Mouse (Mus musculus): ENCODE measurements at regions not wholly inside any gene's neighbourhood (a gene's known extent, or its start where the extent isn't known, plus 50 kb on each side); places are given as distances from the start of the nearest gene placed in this dataset.

- intact Hi-C loops (cut with DNase I): loop anchor here (2.0 to 5.0 kb wide), 2 partner anchors 35 to 206 kb away; no protein-coding TSS in a partner anchor
These were observed 137.8 kb downstream of the B3glct start for GRCm38 (mm10) chr5:149815879-149816278.

GRCm38 (mm10) chr5:149818812-149819211 is 140.8 kb downstream of the B3glct start:
- DNase-seq (ENCODE audit: low spot score in 2 of 2): no peak
- intact Hi-C loops (cut with DNase I): loop anchor here (5.0 kb wide), 1 partner anchor 203 kb away; no protein-coding TSS in a partner anchor

More at GRCm38 (mm10) chr5:149815879-149816278, 137.8 kb downstream of the B3glct start:
- DNase-seq (ENCODE audit: low spot score in 2 of 2): peak; percentile 30 to 33

DNA sequence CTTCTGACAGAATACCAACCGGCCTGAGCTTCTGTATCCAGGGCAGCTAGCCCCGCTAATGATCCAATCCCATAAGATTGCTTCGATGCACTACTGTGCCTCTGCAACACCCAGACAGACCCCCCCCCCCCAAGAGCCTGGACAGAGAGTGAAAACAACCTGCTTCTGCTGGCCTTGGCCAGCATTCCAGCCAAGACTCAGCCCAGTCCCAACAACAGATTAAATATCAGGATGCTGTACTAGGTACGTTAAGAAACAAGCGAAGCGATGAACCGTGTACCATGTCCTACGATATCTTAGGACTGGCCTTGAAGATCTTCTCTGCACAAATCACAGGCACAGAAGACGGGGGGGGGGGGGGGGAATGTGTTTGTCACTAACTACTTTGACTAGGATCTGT is 145.8 kb downstream of the B3glct start:
- intact Hi-C loops (cut with DNase I): no loop called here
- no peak for DNase-seq (ENCODE audit: low spot score in 2 of 2)

GRCm38 (mm10) chr5:149827599-149827998 is 149.6 kb downstream of the B3glct start:
- intact Hi-C loops (cut with DNase I): no loop called here
- DNase-seq (ENCODE audit: low spot score in 2 of 2): no peak

- intact Hi-C loops (cut with DNase I): no loop called here
These were observed 153.3 kb downstream of the B3glct start for GRCm38 (mm10) chr5:149831122-149831861.

DNA sequence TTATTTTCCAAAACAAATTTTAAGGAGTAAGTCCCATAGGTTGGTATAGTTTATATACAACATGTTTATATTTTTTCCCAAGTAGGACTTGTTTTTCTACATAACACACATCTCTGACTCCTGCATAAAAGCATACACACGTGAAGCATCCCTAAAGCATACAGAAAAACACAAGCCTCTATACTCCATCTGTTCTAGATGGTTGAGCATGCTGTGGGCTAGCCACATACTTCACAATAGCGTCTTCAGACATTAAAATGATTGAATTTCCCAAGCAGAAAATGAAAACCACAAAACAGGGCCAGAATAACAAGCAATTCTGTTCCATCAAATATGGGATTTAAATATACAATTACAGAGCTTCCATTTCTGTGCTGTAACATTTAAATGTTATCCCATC is 159.3 kb downstream of the B3glct start:
- no peak for DNase-seq (ENCODE audit: low spot score in 2 of 2)
- intact Hi-C loops (cut with DNase I): no loop called here

More at GRCm38 (mm10) chr5:149831122-149831861, 153.3 kb downstream of the B3glct start:
- DNase-seq (ENCODE audit: low spot score in 2 of 2): peak; percentile 73 to 77

GRCm38 (mm10) chr5:149842491-149842890 is 164.5 kb downstream of the B3glct start:
- intact Hi-C loops (cut with DNase I): no loop called here

DNA sequence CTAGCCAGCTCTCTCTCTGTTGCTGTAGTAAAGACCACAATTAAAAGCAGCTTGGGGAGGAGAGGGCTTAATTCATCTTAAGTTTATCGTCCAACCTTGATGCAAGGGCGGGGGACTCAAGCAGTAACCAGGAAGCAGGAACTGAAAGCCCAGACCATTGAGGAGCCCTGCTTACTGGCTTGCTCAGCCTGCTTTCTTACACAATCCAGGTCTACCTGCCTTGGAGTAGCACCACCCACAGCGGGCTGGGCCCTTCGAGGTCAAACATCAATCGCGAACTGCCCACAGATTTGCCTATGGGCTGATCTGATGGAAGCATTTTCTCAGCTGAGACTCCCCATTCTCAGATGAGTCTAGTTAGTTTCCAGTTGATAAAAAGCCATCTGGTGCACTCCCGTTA is 165.3 kb downstream of the B3glct start:
- intact Hi-C loops (cut with DNase I): no loop called here
- no peak for DNase-seq (ENCODE audit: low spot score in 2 of 2)

More at GRCm38 (mm10) chr5:149842491-149842890, 164.5 kb downstream of the B3glct start:
- no peak for DNase-seq (ENCODE audit: low spot score in 2 of 2)

- intact Hi-C loops (cut with DNase I): no loop called here
- DNase-seq (ENCODE audit: low spot score in 2 of 2): no peak
These were observed 167.2 kb downstream of the B3glct start for GRCm38 (mm10) chr5:149845256-149845655.

DNA sequence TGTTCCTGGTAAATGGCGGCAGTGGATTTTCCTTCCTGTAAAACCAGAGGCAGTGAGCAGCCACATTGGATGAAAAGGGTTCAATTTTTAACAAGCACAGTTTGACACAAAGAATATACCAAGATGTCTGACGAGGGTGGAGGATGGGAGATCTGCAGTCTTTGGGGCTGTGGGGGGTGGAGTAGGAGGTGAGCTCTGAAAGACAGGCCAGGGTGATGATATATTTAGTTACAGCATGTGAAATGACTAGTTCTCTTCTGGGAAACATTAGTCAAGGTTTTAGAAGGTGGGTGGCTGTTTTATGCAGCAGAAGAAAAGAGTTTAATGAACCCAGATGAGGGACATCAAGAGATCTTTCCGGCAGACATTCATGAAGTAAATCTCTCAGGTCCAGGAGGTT is 170.0 kb upstream of the Rxfp2 start:
- DNase-seq (ENCODE audit: low spot score in 2 of 2): peak in 1 of 2 experiments; percentile 68
- intact Hi-C loops (cut with DNase I): no loop called here

- intact Hi-C loops (cut with DNase I): loop anchor here (2.0 to 10.0 kb wide), 3 partner anchors 36 to 206 kb away; no protein-coding TSS in a partner anchor
- peak; percentile 79 for DNase-seq (ENCODE audit: low spot score in 2 of 2)
These were observed 167.5 kb upstream of the Rxfp2 start for GRCm38 (mm10) chr5:149851011-149851410.

GRCm38 (mm10) chr5:149852516-149852915 is 166.0 kb upstream of the Rxfp2 start:
- intact Hi-C loops (cut with DNase I): loop anchor here (10.0 kb wide), 1 partner anchor 208 kb away; no protein-coding TSS in a partner anchor
- no peak for DNase-seq (ENCODE audit: low spot score in 2 of 2)

DNA sequence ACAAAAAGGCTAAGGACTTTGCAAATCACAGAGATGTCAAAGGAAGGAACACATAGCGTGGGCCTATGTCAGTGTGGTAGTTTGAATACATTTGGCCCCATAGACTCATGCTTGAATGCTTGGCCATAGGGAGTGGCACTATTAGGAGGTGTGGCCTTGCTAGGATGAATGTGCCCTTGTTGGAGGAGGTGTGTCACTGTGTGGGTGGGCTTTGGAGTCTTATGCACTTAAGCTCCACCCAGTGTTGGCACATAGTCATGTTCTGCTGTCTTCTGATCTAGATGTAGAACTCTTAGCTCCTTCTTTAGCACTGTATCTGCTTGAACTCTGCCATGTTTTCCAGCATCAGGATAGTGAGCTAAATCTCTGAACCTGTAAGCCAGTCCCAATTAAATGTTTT is 162.4 kb upstream of the Rxfp2 start:
- intact Hi-C loops (cut with DNase I): loop anchor here (10.0 kb wide), 1 partner anchor 211 kb away; no protein-coding TSS in a partner anchor
- no peak for DNase-seq (ENCODE audit: low spot score in 2 of 2)

DNA sequence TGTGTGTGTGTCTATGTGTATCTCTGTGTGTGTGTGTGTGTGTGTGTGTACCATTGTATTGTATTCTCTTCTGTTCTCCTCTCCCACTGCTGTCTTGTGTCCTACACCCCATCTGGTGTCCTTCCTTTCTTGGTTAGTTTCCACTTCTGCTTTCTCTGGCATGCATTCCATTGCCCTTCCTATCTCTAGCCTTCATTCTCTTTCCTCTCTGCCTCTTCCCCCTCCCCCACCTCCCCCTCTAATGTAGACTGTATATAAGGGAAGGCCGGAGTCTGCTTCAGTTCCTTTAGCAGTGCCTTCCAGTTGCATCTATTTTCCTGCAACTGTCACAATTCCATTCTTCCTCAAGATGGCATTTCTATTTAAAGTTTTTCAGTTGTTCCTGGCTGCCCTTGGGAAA is 161.5 kb upstream of the Rxfp2 start:
- intact Hi-C loops (cut with DNase I): loop anchor here (10.0 kb wide), 1 partner anchor 212 kb away; no protein-coding TSS in a partner anchor
- peak in 1 of 2 experiments; percentile 37 for DNase-seq (ENCODE audit: low spot score in 2 of 2)

GRCm38 (mm10) chr5:149861489-149861962 is 156.9 kb upstream of the Rxfp2 start:
- peak; percentile 61 to 65 for DNase-seq (ENCODE audit: low spot score in 2 of 2)
- intact Hi-C loops (cut with DNase I): loop anchor here (2.0 to 5.0 kb wide), 3 partner anchors 123 to 211 kb away; no protein-coding TSS in a partner anchor

- intact Hi-C loops (cut with DNase I): no loop called here
- DNase-seq (ENCODE audit: low spot score in 2 of 2): no peak
These were observed 150.5 kb upstream of the Rxfp2 start for GRCm38 (mm10) chr5:149867926-149868325.

GRCm38 (mm10) chr5:149869441-149869840 is 149.0 kb upstream of the Rxfp2 start:
- intact Hi-C loops (cut with DNase I): no loop called here
- no peak for DNase-seq (ENCODE audit: low spot score in 2 of 2)

- intact Hi-C loops (cut with DNase I): no loop called here
- DNase-seq (ENCODE audit: low spot score in 2 of 2): no peak
These were observed 147.9 kb upstream of the Rxfp2 start for GRCm38 (mm10) chr5:149870596-149870995.

DNA sequence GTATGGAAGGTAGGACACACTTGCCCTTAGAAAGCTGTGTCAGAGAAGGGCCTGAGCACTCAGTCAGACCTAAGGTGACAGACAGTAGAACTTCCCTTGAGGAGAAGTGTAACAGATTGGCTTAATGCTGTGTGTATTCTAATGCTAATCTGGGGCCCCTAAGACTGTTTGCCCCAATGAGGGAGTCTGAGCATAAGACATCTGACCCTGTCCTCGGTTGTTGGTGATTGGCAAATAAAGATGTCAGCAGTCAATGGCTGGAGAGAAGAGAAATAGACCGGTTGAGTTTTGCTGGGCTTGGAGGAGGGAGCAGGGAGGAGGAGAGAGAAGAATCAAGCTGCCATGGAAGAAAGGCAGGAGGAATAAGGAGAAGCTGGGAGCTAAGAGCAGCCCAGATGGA is 147.0 kb upstream of the Rxfp2 start:
- intact Hi-C loops (cut with DNase I): no loop called here
- no peak for DNase-seq (ENCODE audit: low spot score in 2 of 2)

DNA sequence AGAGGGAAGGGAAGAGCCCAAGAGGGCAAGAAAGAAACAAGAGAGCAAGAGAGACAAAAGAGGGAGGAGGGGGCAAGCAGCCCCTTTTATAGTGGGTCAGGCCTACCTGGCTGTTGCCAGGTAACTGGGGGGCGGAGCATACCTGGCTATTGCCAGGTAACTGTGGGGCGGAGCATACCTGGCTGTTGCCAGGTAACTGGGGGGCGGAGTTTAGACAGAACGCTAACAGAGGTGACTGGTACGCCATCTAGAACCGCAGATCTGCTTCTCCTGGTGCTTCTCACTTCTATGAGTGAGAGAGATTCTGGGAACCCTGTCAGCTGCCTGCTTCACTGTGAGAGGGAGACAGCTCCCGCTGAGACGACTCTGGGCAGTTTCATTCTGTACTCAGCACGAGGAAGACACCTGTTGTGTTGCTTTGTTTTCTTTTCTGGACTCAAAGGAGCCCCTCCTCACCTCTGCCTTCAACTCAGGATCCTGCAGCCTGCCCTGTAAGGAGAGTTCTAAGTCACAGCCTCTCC is 144.9 kb upstream of the Rxfp2 start:
- DNase-seq (ENCODE audit: low spot score in 2 of 2): no peak

GRCm38 (mm10) chr5:149874342-149874741 is 144.1 kb upstream of the Rxfp2 start:
- DNase-seq (ENCODE audit: low spot score in 2 of 2): no peak
- intact Hi-C loops (cut with DNase I): no loop called here

More for the DNA sequence above, 144.9 kb upstream of the Rxfp2 start:
- intact Hi-C loops (cut with DNase I): no loop called here

Measured in left cerebral cortex, postnatal 25 days (tissue).